Mouse (Mus musculus) intestine, postnatal 0 days (tissue): Measurements from ENCODE around the gene Lin54. TPM values are rescaled to one million over a fixed set of nuclear protein-coding genes. Genes with fewer than 3 reads are reported as not detected.
A peak's percentile ranks its signal among the peaks of the same experiment; 100 is the strongest.

Source experiments
- ATAC-seq: fragments of 200-750 bp; cut with Nextera tagmentation; 2 replicates; pipeline ENCODE4 v1.8.0; 2017; ENCODE audit warnings: mild to moderate bottlenecking, moderate TSS enrichment, moderate library complexity
- H3K27ac ChIP-seq: fragments of 300-500 bp; sonication (generic); 2 replicates; pipeline ENCODE4 v1.5.1; 2014; ENCODE audit warnings: mild to moderate bottlenecking, low read depth, low read length, moderate library complexity
- H3K27me3 ChIP-seq: fragments of 300-500 bp; sonication (generic); replicated peaks from 2 replicates; pipeline ENCODE4 v1.6.1; 2014; ENCODE audit warnings: low read length, mixed read lengths; ENCODE audit not compliant: control insufficient read depth, insufficient read depth
- H3K36me3 ChIP-seq: fragments of 300-500 bp; sonication (generic); 2 replicates; pipeline ENCODE4 v1.6.1; 2014; ENCODE audit warnings: mild to moderate bottlenecking, moderate library complexity; ENCODE audit not compliant: control insufficient read depth, insufficient read depth
- H3K4me1 ChIP-seq: fragments of 300-500 bp; sonication (generic); replicated peaks from 2 replicates; pipeline ENCODE4 v1.6.1; 2014; ENCODE audit warnings: antibody characterized with exemption, low read length, mixed read lengths; ENCODE audit not compliant: control insufficient read depth, insufficient read depth
- H3K4me2 ChIP-seq: fragments of 300-500 bp; sonication (generic); replicated peaks from 2 replicates; pipeline ENCODE4 v1.6.1; 2014; ENCODE audit warnings: low read depth, mild to moderate bottlenecking, moderate library complexity
- H3K4me3 ChIP-seq: fragments of 300-500 bp; sonication (generic); 2 replicates; pipeline ENCODE4 v1.5.1; 2014; ENCODE audit warnings: low read depth, low read length
- H3K9ac ChIP-seq: fragments of 300-500 bp; sonication (generic); 2 replicates; pipeline ENCODE4 v1.6.1; 2014; ENCODE audit warnings: mild to moderate bottlenecking, low read depth, low read length
- H3K9me3 ChIP-seq: fragments of 300-500 bp; sonication (generic); 2 replicates; pipeline ENCODE4 v1.6.1; 2016; ENCODE audit warnings: mixed run types; ENCODE audit not compliant: control insufficient read depth
- CTCF ChIP-seq: sonication (generic); IDR thresholded peaks from 2 replicates; pipeline ENCODE4 v1.5.1; 2016; ENCODE audit warnings: low read depth, mild to moderate bottlenecking, control low read depth, antibody characterized with exemption, moderate library complexity
- WGBS: fragments of 180-500 bp; shearing (Covaris S2); extraction: QIAGEN DNeasy Blood & Tissue Kit; methylation state at CpG from one replicate; pipeline ENCODE4 v1.1.7; 2014; 5-methylcytosine and 5-hydroxymethylcytosine counted together
- polyA plus RNA-seq: library from polyadenylated mRNA; unstranded; fragments of >200 nt; fragmentation: Nextera tagmentation; extraction: Ambion mirVana; gene quantifications from 2 replicates; pipeline ENCODE4 v1.2.1, GENCODE M21; 2015

Gene Lin54
- polyA plus RNA-seq, 1 experiment from 2014 or later: 7.0 TPM

GRCm38 (mm10) chr5:100518049-100519026, 17.9 kb upstream of the Lin54 start, which contains the start of gene Cops4:
Cops4 (plus strand) TSS chr5:100518309.
- no peaks in the 10 kb centered on the region for H3K4me1 ChIP-seq
- WGBS: under 1% methylated on average over 64 of the region's 64 CpGs

GRCm38 (mm10) chr5:100512576-100512975, 12.1 kb upstream of the Lin54 start:
- 0 out of 2 replicates have a peak, but pooled peaks cover 3% of the 10 kb centered on the region for H3K4me1 ChIP-seq
- no peak overlapping the region for H3K4me3 ChIP-seq
- no peak for ATAC-seq
- no peak overlapping the region for H3K4me2 ChIP-seq
- H3K27ac ChIP-seq: no peak overlapping the region
- H3K36me3 ChIP-seq: no peaks in the 10 kb centered on the region
- no peak overlapping the region for H3K9ac ChIP-seq
- no peaks in the 10 kb centered on the region for H3K27me3 ChIP-seq
- no peaks in the 10 kb centered on the region for H3K9me3 ChIP-seq
- peak; percentile 23; the same call in 1 of the 2 replicates for TF ChIP-seq CTCF

More at GRCm38 (mm10) chr5:100518049-100519026, 17.9 kb upstream of the Lin54 start, which contains the start of gene Cops4:
- TF ChIP-seq CTCF: peak; percentile 46
- H3K27me3 ChIP-seq: no peaks in the 10 kb centered on the region
- H3K9ac ChIP-seq: peak within 1 kb of the TSS; percentile 85
- H3K4me3 ChIP-seq: peak within 1 kb of the TSS; percentile 85
- peak within 1 kb of the TSS; percentile 63 for H3K27ac ChIP-seq
- ATAC-seq: peak; percentile 98
- no peaks in the 10 kb centered on the region for H3K36me3 ChIP-seq
- H3K4me2 ChIP-seq: peak within 1 kb of the TSS; percentile 74
- H3K9me3 ChIP-seq: no peaks in the 10 kb centered on the region

- ATAC-seq: peak; percentile 50; the same call in 1 of the 2 replicates
- Histone ChIP-seq H3K9ac (no peak overlapping the region), H3K36me3 (no peaks in the 10 kb centered on the region), H3K9me3 (no peaks in the 10 kb centered on the region), H3K4me1 (0 out of 2 replicates have a peak, but pooled peaks cover 3% of the 10 kb centered on the region), H3K27ac (no peak overlapping the region), H3K4me2 (no peak overlapping the region), H3K27me3 (no peaks in the 10 kb centered on the region), H3K4me3 (no peak overlapping the region)
- no peak for TF ChIP-seq CTCF
- WGBS: 54% methylated on average over 11 of the region's 11 CpGs
These were observed 8.8 kb upstream of the Lin54 start for GRCm38 (mm10) chr5:100509247-100509646.

GRCm38 (mm10) chr5:100501267-100501666, 828 bp upstream of the Lin54 start:
- H3K9me3 ChIP-seq: no peaks in the 10 kb centered on the region
- no peak overlapping the region for H3K9ac ChIP-seq
- no peak for TF ChIP-seq CTCF
- ATAC-seq: no peak
- no peak overlapping the region for H3K4me3 ChIP-seq
- H3K4me2 ChIP-seq: 0 out of 2 replicates have a peak overlapping the region, but pooled peaks have one; percentile 90
- no peak overlapping the region for H3K27ac ChIP-seq
- H3K36me3 ChIP-seq: no peaks in the 10 kb centered on the region
- H3K27me3 ChIP-seq: no peaks in the 10 kb centered on the region
- peaks cover 8% of the 10 kb centered on the region for H3K4me1 ChIP-seq
- WGBS: 55% methylated on average over 4 of the region's 4 CpGs

GRCm38 (mm10) chr5:100499831-100500304, 571 bp downstream of the Lin54 start:
- peak overlapping the region; percentile 57 for H3K9ac ChIP-seq
- H3K4me1 ChIP-seq: peaks cover 8% of the 10 kb centered on the region
- no peaks in the 10 kb centered on the region for H3K36me3 ChIP-seq
- no peaks in the 10 kb centered on the region for H3K27me3 ChIP-seq
- H3K27ac ChIP-seq: peak overlapping the region; percentile 75
- no peaks in the 10 kb centered on the region for H3K9me3 ChIP-seq
- H3K4me2 ChIP-seq: peak overlapping the region; percentile 90
- WGBS: under 1% methylated on average over 32 of the region's 41 CpGs
- TF ChIP-seq CTCF: no peak
- ATAC-seq: peak; percentile 41
- H3K4me3 ChIP-seq: peak overlapping the region; percentile 73

- H3K36me3 ChIP-seq: no peaks in the 10 kb centered on the region
- no peak for TF ChIP-seq CTCF
- H3K9ac ChIP-seq: peak overlapping the region; percentile 57; the same call in 1 of the 2 replicates
- peak overlapping the region; percentile 90 for H3K4me2 ChIP-seq
- 29% methylated on average over 2 of the region's 2 CpGs for WGBS
- H3K9me3 ChIP-seq: no peaks in the 10 kb centered on the region
- H3K4me1 ChIP-seq: peaks cover 8% of the 10 kb centered on the region
- H3K27me3 ChIP-seq: no peaks in the 10 kb centered on the region
- peak overlapping the region; percentile 73 for H3K4me3 ChIP-seq
- no peak overlapping the region for H3K27ac ChIP-seq
- no peak for ATAC-seq
These were observed 1.2 kb downstream of the Lin54 start for GRCm38 (mm10) chr5:100499243-100499642.
